Mouse (Mus musculus) left cerebral cortex, postnatal 10 days (tissue): ENCODE data around the gene Rgs9. TPM values are rescaled to one million over a fixed set of nuclear protein-coding genes. Genes with fewer than 3 reads are reported as not detected.

ENCODE experiments used
- DNase-seq, 2 experiments: peaks; one replicate each; pipeline ENCODE4 v3.0.0; 2021 to 2022; ENCODE audit warnings: low spot score in 2 of 2, mixed read lengths in 1 of 2; ENCODE audit errors: extremely low spot score in 1 of 2
- intact Hi-C: fragments of 180-260 bp; cut with DNase I; formaldehyde crosslinking; loops from one replicate; pipeline ENCODE4 v1.15.1; 2025
- total RNA-seq, 2 experiments: library from RNA; stranded (reverse); gene quantifications; 2 replicates each; pipeline ENCODE4 v1.2.3; 2021

Gene Rgs9
- total RNA-seq, 2 experiments from 2014 or later: 27.5 to 41.7 TPM

- DNase-seq: peak; percentile 44 to 47
- intact Hi-C loops: no loop called here
Observed at GRCm38 (mm10) chr11:109258941-109259910, 38.7 kb downstream of the Rgs9 start.

DNA sequence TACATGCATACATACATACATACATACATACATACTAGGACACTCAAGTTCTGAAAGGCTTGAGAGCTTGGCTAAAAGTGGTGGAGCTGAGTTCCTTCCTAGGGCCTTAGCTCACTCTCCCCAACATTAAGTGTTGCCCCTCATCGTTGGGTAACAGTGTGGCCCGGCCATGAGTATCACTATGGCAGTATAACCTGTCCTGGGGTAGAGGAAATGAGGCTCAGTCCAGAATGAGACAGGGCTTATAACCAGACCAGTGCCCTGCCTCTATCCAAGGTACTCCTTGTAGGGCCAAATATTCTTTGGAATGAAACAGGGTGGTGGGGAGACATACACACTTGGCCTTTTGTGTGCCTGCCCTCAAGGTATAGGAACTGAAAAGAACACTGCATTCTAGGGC lies 40.1 kb downstream of the Rgs9 start:
- intact Hi-C loops: no loop called here

DNA sequence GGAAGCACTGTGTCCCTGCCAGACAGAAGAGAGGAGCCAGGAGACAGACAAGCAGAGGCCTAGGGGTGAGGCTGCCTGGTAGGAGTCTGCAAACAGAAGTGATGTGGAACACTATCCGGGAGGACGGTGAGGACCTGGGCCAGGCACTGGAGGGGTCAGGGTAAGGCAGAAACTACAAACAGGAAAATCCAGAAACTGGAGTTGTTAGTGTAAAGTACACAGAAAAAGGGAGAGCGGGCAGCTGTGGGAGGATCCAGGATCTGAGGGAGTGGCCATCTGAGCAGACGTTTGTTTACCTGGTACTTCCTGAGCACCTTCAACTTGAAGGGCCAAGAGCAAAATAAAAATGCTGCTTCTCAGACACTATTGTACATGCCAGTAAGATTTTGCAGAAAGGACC lies 42.9 kb downstream of the Rgs9 start:
- no peak for DNase-seq
- intact Hi-C loops: no loop called here

More for the DNA sequence above, 40.1 kb downstream of the Rgs9 start:
- DNase-seq: no peak

- intact Hi-C loops: no loop called here
- DNase-seq: no peak
Observed at GRCm38 (mm10) chr11:109252483-109252882, 45.4 kb downstream of the Rgs9 start.

DNA sequence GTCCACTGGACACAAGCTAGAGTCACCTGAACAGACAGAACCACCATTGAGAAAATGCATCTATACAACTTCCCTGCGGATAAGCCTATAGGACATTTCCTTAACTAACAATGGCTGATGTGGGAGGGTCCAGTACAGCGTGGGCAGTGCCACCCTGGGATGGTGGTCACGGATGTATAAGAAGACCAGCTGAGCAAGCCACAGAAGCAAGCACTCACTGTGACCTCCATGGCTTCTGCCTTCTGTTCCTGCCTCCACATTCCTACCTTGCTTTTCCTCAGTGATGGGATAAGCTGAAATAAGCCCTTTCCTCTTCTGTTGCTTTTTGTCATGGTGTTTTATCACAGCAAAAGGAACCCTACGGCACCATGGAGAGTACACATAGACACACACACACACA lies 47.4 kb downstream of the Rgs9 start:
- DNase-seq: no peak
- intact Hi-C loops: no loop called here

DNA sequence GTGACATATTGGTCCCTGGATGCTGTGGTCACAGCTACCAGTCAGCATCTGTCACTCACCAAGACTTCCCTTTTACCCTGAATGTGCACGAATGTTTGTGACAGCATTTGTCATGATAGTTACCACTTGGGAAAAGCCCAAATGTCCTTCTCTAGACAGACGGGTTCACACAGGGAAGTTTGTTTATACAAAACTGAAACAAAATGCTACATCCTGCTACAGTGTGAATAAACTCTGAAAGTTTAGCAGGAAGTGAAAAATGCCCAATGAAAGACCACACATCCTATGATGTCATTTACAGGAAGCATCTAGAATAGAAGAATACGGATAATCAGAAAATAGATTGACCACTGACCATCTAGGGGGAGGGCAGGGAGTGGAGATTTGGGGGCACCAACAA lies 51.0 kb downstream of the Rgs9 start:
- intact Hi-C loops: loop anchor here (5.0 to 10.0 kb wide), 2 partner anchors 50 to 198 kb away; partner anchors contain the start of gene Rgs9
- DNase-seq: no peak

DNA sequence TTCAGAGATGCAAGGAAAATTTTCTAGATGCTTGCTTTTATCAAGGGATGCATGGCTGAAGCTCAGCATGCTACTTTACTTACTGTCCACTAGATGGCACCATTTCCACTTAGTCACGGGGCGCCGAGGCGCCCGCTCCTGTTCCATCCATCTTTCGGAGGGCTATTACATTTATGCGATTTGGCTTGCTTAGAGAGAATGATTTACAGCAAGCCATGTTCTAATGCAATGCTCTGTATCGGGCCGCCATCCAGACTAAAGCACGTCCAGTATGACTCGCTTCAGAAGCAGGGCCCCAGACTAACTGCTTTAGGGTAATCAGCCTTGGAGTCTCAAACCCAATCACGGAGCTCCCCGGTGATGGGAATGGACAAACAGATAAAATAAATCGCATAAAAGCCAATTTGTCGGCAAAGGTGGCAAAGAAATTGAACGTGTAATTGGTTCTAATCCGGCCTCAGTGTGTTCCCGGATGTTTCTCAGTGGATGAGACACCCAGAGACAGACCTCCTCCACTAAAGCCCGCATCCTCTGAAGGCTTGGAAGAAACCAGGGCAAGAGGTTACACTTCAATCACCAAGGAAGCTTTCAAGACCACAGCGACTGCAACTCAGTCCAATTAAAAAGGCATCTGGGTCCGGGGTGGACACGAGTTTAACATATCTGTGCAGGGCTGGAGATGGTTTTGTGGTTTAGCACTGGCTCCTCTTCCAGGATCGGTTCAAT lies 53.1 kb downstream of the Rgs9 start:
- intact Hi-C loops: loop anchor here (5.0 to 10.0 kb wide), 3 partner anchors 53 to 618 kb away; partner anchors contain the start of gene Rgs9
- DNase-seq: peak in 1 of 2 experiments; percentile 36

- DNase-seq: no peak
- intact Hi-C loops: loop anchor here (5.0 to 10.0 kb wide), 2 partner anchors 205 to 622 kb away; no protein-coding TSS in a partner anchor
Observed at GRCm38 (mm10) chr11:109240126-109240525, 57.8 kb downstream of the Rgs9 start.

DNA sequence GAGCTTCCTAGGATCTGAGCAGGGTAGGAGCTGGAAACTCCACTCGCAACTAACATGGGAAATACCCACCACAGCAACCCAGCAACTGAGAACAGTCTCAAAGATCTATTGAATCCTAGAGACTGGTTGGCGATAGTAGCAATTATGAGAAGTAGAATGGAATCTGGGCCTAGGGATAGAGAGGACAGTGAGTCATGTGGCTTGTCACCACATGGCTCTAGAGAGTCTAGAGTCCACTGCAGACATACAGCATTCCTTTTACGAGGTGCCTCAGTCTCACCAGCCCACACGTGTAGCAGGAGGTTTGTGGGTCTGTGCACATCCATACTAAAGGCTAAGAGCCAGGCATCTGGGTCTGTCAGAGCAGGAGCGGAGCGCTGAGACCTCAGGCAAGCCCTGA lies 59.3 kb downstream of the Rgs9 start:
- intact Hi-C loops: no loop called here

GRCm38 (mm10) chr11:109237796-109238195 lies 60.1 kb downstream of the Rgs9 start:
- DNase-seq: no peak
- intact Hi-C loops: no loop called here

More for the DNA sequence above, 59.3 kb downstream of the Rgs9 start:
- no peak for DNase-seq

DNA sequence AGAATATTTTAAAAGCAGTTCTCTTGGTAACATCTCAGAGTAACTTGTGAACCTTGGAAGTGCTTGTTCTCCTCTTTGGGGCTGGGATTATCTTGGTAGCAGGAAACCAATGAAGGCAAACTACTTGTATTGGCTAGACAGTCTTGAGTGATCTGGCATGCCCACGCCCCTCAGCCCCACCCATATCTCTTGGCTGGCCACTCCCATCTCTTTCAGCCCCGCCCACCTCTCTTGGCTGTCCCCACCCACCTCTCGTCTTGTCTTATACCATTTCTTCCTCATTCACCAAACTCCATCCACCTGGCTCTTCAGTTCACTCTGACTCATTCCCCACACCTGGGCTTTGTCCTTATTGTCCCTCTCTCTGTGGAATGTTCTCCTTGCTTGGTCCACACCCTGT lies 64.3 kb downstream of the Rgs9 start:
- no peak for DNase-seq
- intact Hi-C loops: no loop called here

DNA sequence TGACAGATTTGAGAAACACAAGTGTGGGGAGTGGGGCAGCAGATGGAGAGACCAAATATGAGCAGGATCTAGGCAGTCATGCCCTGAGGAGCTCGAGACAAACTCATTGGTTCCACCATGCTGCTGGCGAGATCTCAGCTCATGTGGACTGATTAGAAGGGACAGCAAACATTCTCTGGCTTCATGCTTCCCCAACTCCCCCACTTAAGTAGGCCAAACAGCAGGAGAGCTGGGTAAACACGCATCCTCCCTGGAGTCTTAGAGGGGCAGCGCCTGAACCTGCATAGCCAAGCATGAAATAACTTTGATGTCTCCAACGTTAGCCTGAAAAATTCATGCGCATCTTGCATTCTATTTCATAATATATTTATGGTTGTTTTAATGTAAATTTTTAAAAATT lies 65.1 kb downstream of the Rgs9 start:
- DNase-seq: no peak
- intact Hi-C loops: no loop called here

DNA sequence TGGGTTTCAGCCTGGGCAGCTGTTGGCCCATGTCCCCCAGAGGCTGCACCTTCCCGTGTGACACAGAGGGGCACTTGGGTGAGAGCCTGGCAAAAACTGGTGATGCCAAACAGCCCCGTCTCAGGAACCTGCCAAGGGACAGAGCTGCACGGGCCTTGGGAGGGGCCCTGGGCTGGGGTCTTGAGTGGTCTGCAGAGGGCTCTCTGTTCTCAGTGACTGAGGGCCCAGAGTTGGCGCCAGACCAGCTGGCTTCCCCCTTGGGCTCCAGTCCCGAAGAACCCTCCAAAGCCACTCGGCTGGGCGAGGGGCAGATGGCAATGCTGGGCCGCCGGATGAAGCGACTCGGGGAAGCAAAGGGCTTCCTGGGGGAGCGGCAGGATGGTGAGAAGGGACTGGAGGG lies 70.8 kb downstream of the Rgs9 start:
- peak in 1 of 2 experiments; percentile 43 for DNase-seq
- intact Hi-C loops: no loop called here

GRCm38 (mm10) chr11:109221209-109222007 lies 76.5 kb downstream of the Rgs9 start:
- peak in 1 of 2 experiments; percentile 50 for DNase-seq
- intact Hi-C loops: loop anchor here (2.0 kb wide), 1 partner anchor 771 kb away; no protein-coding TSS in a partner anchor

- intact Hi-C loops: no loop called here
- no peak for DNase-seq
Observed at GRCm38 (mm10) chr11:109218722-109219430, 79.1 kb downstream of the Rgs9 start.

GRCm38 (mm10) chr11:109217827-109218536 lies 79.9 kb downstream of the Rgs9 start:
- intact Hi-C loops: no loop called here
- no peak for DNase-seq

DNA sequence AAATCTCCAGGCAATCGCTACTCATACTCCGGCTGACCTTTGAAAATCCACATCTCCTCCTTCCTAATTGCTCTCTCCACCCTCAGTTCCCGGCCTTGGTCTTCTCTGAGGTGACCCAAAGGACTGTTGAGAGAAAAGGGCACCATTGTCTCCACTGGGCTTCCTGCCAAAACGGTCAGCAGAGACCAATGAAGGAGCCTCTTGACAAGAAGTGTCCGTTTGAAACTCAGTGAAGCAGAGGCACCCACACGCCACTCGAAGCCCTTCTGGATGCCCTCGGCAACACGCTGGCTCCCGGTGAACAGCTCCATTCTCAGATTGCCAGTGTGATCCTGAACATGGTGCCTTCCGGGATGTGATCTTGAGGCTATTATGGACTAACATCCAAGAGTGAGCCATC lies 87.2 kb downstream of the Rgs9 start:
- DNase-seq: peak in 1 of 2 experiments; percentile 52
- intact Hi-C loops: no loop called here

DNA sequence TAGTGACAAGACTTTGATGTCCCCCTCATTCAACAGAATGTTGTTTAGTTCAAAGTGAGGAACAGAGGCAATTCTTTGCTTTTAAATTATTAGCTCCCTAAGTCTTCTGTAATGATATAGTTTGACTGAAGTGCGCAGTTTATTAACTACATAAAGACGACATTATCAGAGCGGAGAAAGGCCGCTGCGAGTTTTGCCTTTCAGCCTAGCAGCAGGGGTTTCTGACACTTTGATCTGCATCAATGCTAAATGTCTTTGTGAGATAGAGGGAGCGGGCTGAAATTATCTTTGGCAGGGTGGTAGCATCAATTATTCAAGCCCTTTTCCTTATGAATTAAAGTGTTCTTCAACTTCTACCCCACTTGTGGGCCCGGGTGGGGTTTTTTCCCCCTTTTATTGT lies 87.6 kb downstream of the Rgs9 start:
- intact Hi-C loops: no loop called here
- no peak for DNase-seq
